Comparison of ENCODE assay signal across 7 mouse cellular contexts in genomic region chr7:80186531-80187296, GRCm38 (mm10). TPM values are rescaled to one million over a fixed set of nuclear protein-coding genes. Genes with fewer than 3 reads are reported as not detected.
DNase-seq lines count a peak whose midpoint lies in the region; ATAC-seq and TF ChIP-seq lines count a peak whose summit lies in the region.

TSS of gene Sema4b (plus strand) at chr7:80186841.

- peak; percentile 48; the same call in 1 of the 2 replicates for TF ChIP-seq POLR2A in bone marrow, adult 2 months (IDR thresholded peaks at IDR 0.05; ENCODE audit: borderline replicate concordance, control insufficient read depth, low read depth, low read length)

- no peaks in the 10 kb centered on the region for H3K9me3 ChIP-seq in heart, embryonic 10.5 days
- no peaks in the 10 kb centered on the region for H3K9me3 ChIP-seq in kidney, embryonic 14.5 days (ENCODE audit: control insufficient read depth, low read length)
- H3K9me3 ChIP-seq in limb, embryonic 13.5 days, result no peaks in the 10 kb centered on the region
- no peaks in the 10 kb centered on the region for H3K9me3 ChIP-seq in midbrain, embryonic 15.5 days

- H3K9ac ChIP-seq in kidney, embryonic 14.5 days (ENCODE audit: low read depth, low read length), result peak within 1 kb of the TSS; percentile 62
- peak within 1 kb of the TSS; percentile 67 for H3K9ac ChIP-seq in limb, embryonic 13.5 days
- peak within 1 kb of the TSS; percentile 50 for H3K9ac ChIP-seq in midbrain, embryonic 15.5 days

- peaks cover 14% of the 10 kb centered on the region for H3K4me1 ChIP-seq in bone marrow, adult 2 months (ENCODE audit: control insufficient read depth, insufficient read depth, low read length)
- peaks cover 59% of the 10 kb centered on the region for H3K4me1 ChIP-seq in heart, embryonic 10.5 days
- peaks cover 41% of the 10 kb centered on the region for H3K4me1 ChIP-seq in kidney, embryonic 14.5 days (ENCODE audit: control insufficient read depth, insufficient read depth, low read length)
- peaks cover 36% of the 10 kb centered on the region for H3K4me1 ChIP-seq in limb, embryonic 13.5 days
- peaks cover 41% of the 10 kb centered on the region for H3K4me1 ChIP-seq in midbrain, embryonic 15.5 days

- no peaks in the 10 kb centered on the region for H3K36me3 ChIP-seq in heart, embryonic 10.5 days
- no peaks in the 10 kb centered on the region for H3K36me3 ChIP-seq in kidney, embryonic 14.5 days (ENCODE audit: control insufficient read depth, insufficient read depth, low read length)
- no peaks in the 10 kb centered on the region for H3K36me3 ChIP-seq in limb, embryonic 13.5 days
- H3K36me3 ChIP-seq in midbrain, embryonic 15.5 days (replicated peaks), result no peaks in the 10 kb centered on the region

- peak; percentile 95 for DNase-seq in heart, embryonic 10.5 days (ENCODE audit: low spot score)
- peak; percentile 74 to 75 for DNase-seq in spleen, adult 18-20 months

- TF ChIP-seq CTCF in bone marrow, adult 2 months (IDR thresholded peaks at IDR 0.05; ENCODE audit: control insufficient read depth, insufficient read depth, low read length), result no peak

- no peaks in the 10 kb centered on the region for H3K27me3 ChIP-seq in heart, embryonic 10.5 days (ENCODE audit: insufficient read depth, poor library complexity, severe bottlenecking)
- no peaks in the 10 kb centered on the region for H3K27me3 ChIP-seq in kidney, embryonic 14.5 days (ENCODE audit: control insufficient read depth, insufficient read depth, low read length)
- no peaks in the 10 kb centered on the region for H3K27me3 ChIP-seq in limb, embryonic 13.5 days
- H3K27me3 ChIP-seq in midbrain, embryonic 15.5 days (replicated peaks), result no peaks in the 10 kb centered on the region

- H3K4me3 ChIP-seq in bone marrow, adult 2 months (replicated peaks; ENCODE audit: control insufficient read depth, low read depth, low read length), result peak within 1 kb of the TSS; percentile 70
- H3K4me3 ChIP-seq in heart, embryonic 10.5 days, result peak within 1 kb of the TSS; percentile 66
- H3K4me3 ChIP-seq in kidney, embryonic 14.5 days (ENCODE audit: low read length), result peak within 1 kb of the TSS; percentile 55
- H3K4me3 ChIP-seq in limb, embryonic 13.5 days, result peak within 1 kb of the TSS; percentile 54
- H3K4me3 ChIP-seq in midbrain, embryonic 15.5 days, result peak within 1 kb of the TSS; percentile 53

- WGBS in bone marrow, adult 2 months, result 11% methylated on average over 51 of the region's 51 CpGs
- WGBS in heart, embryonic 10.5 days, result under 1% methylated on average over 51 of the region's 51 CpGs
- WGBS in kidney, embryonic 14.5 days, result under 1% methylated on average over 47 of the region's 51 CpGs
- 2% methylated on average over 50 of the region's 51 CpGs for WGBS in limb, embryonic 13.5 days
- WGBS in midbrain, embryonic 15.5 days, result under 1% methylated on average over 50 of the region's 51 CpGs

- peak; percentile 68 for ATAC-seq in erythroblast, adult 5-6 weeks (replicated peaks; ENCODE audit: low FRiP score, poor library complexity, severe bottlenecking)
- peak; percentile 91 for ATAC-seq in kidney, embryonic 14.5 days (ENCODE audit: low FRiP score, low TSS enrichment)
- peak; percentile 78 for ATAC-seq in limb, embryonic 13.5 days (ENCODE audit: low FRiP score, low read depth)
- peak; percentile 96 for ATAC-seq in midbrain, embryonic 15.5 days (replicated peaks)

- H3K4me2 ChIP-seq in kidney, embryonic 14.5 days (replicated peaks; ENCODE audit: low read depth, low read length), result peak within 1 kb of the TSS; percentile 61
- peak within 1 kb of the TSS; percentile 92 for H3K4me2 ChIP-seq in limb, embryonic 13.5 days (replicated peaks)
- peak within 1 kb of the TSS; percentile 72 for H3K4me2 ChIP-seq in midbrain, embryonic 15.5 days

- peak within 1 kb of the TSS; percentile 75 for H3K27ac ChIP-seq in bone marrow, adult 2 months (ENCODE audit: control insufficient read depth, insufficient read depth, low read depth, low read length, poor library complexity)
- peak within 1 kb of the TSS; percentile 95 for H3K27ac ChIP-seq in heart, embryonic 10.5 days
- H3K27ac ChIP-seq in kidney, embryonic 14.5 days (ENCODE audit: low read depth, low read length), result peak within 1 kb of the TSS; percentile 85
- no peak within 1 kb of the TSS; the same call in 1 of the 2 replicates for H3K27ac ChIP-seq in limb, embryonic 13.5 days
- peak within 1 kb of the TSS; percentile 84 for H3K27ac ChIP-seq in midbrain, embryonic 15.5 days

RNA-seq across cellular contexts. Expression of gene Sema4b, which starts in this region (rescaled TPM):
- polyA plus RNA-seq in bone marrow, adult 2 months (2011; ENCODE audit: insufficient read depth, insufficient read length, low replicate concordance, missing spikeins), result 33.7 and 51.6 TPM in 2 replicates
- 19.9 and 22.1 TPM in 2 replicates for total RNA-seq in erythroblast, adult 5-6 weeks (2015; ENCODE audit: low replicate concordance)
- total RNA-seq in erythroblast, adult 5-6 weeks (2017; ENCODE audit: low replicate concordance), result 33.7 and 49.8 TPM in 2 replicates
- 7.8 and 8.9 TPM in 2 replicates for polyA plus RNA-seq in heart, embryonic 10.5 days (2016; fragmentation: Nextera tagmentation; extraction: Ambion mirVana)
- 13.0 and 19.9 TPM in 2 replicates for polyA plus RNA-seq in kidney, embryonic 14.5 days (2014; fragmentation: Nextera tagmentation; extraction: Ambion mirVana)
- polyA plus RNA-seq in limb, embryonic 13.5 days (2015; fragmentation: Nextera tagmentation; extraction: Ambion mirVana), result 14.1 and 15.6 TPM in 2 replicates
- polyA plus RNA-seq in midbrain, embryonic 15.5 days (2015; fragmentation: Nextera tagmentation; extraction: Ambion mirVana), result 26.9 and 27.0 TPM in 2 replicates
